In genomic region chr10:79526661-79527452, GRCm38 (mm10) we compare ENCODE assay signal across 30 mouse cellular contexts. TPM values are rescaled to one million over a fixed set of nuclear protein-coding genes. Genes with fewer than 3 reads are reported as not detected.
DNase-seq lines count a peak whose midpoint lies in the region; ATAC-seq and TF ChIP-seq lines count a peak whose summit lies in the region.
"Had no signal": no experiment of that assay in that cellular context is flagged by ENCODE, and none has a peak within 500 bp of the region (broad histone marks: within the 10 kb centered on the region; RNA-seq: fewer than 3 reads in every experiment).

No protein-coding gene starts in this region.

- no peaks in the 10 kb centered on the region for H3K4me1 ChIP-seq in intestine, postnatal 0 days (replicated peaks; ENCODE audit: control insufficient read depth, insufficient read depth, low read length)
- peaks cover 13% of the 10 kb centered on the region for H3K4me1 ChIP-seq in intestine, embryonic 16.5 days (ENCODE audit: control insufficient read depth, insufficient read depth, low read length)
- no peaks in the 10 kb centered on the region for H3K4me1 ChIP-seq in lung, postnatal 0 days (ENCODE audit: insufficient read depth, low read depth, low read length)
- H3K4me1 ChIP-seq in lung, adult 2 months (ENCODE audit: control insufficient read depth, insufficient read depth, low read length) = no peaks in the 10 kb centered on the region
- H3K4me1 ChIP-seq in embryonic facial prominence, embryonic 11.5 days (ENCODE audit: control insufficient read depth, insufficient read depth, low read length) = no peaks in the 10 kb centered on the region
- H3K4me1 ChIP-seq in limb, embryonic 11.5 days (ENCODE audit: control insufficient read depth, insufficient read depth, low read length) = no peaks in the 10 kb centered on the region
- H3K4me1 ChIP-seq: embryonic facial prominence, embryonic 13.5 days; forebrain, embryonic 15.5 days; hindbrain, embryonic 10.5 days; kidney, embryonic 15.5 days; neural tube, embryonic 12.5 days had no signal

- H3K36me3 ChIP-seq in intestine, postnatal 0 days (ENCODE audit: control insufficient read depth, insufficient read depth) = peaks cover 47% of the 10 kb centered on the region
- peaks cover 13% of the 10 kb centered on the region for H3K36me3 ChIP-seq in intestine, embryonic 16.5 days (ENCODE audit: control insufficient read depth, insufficient read depth, low read length)
- no peaks in the 10 kb centered on the region for H3K36me3 ChIP-seq in lung, postnatal 0 days (ENCODE audit: insufficient read depth, low read length)
- H3K36me3 ChIP-seq in embryonic facial prominence, embryonic 11.5 days (replicated peaks; ENCODE audit: control insufficient read depth, insufficient read depth, low read depth, low read length) = no peaks in the 10 kb centered on the region
- peaks cover 2% of the 10 kb centered on the region; the same call in 1 of the 2 replicates for H3K36me3 ChIP-seq in limb, embryonic 11.5 days (ENCODE audit: control insufficient read depth, insufficient read depth, low read length)
- H3K36me3 ChIP-seq: forebrain, embryonic 15.5 days had no signal

- H3K9me3 ChIP-seq in intestine, postnatal 0 days (ENCODE audit: control insufficient read depth) = no peaks in the 10 kb centered on the region
- no peaks in the 10 kb centered on the region for H3K9me3 ChIP-seq in intestine, embryonic 16.5 days (ENCODE audit: control insufficient read depth, low read length)
- H3K9me3 ChIP-seq in lung, postnatal 0 days (ENCODE audit: low read length) = no peaks in the 10 kb centered on the region
- H3K9me3 ChIP-seq in embryonic facial prominence, embryonic 11.5 days (replicated peaks; ENCODE audit: control insufficient read depth, low read length) = no peaks in the 10 kb centered on the region
- H3K9me3 ChIP-seq in limb, embryonic 11.5 days (ENCODE audit: control insufficient read depth, low read length) = no peaks in the 10 kb centered on the region
- H3K9me3 ChIP-seq: embryonic facial prominence, embryonic 13.5 days; forebrain, embryonic 15.5 days; hindbrain, embryonic 10.5 days; kidney, embryonic 15.5 days; megakaryocyte, embryonic 14.5 days; neural tube, embryonic 12.5 days had no signal

- TF ChIP-seq EP300 in lung, postnatal 0 days (IDR thresholded peaks at IDR 0.05) = no peak

- H3K4me2 ChIP-seq in intestine, postnatal 0 days (replicated peaks; ENCODE audit: low read depth) = no peak overlapping the region
- no peak overlapping the region for H3K4me2 ChIP-seq in intestine, embryonic 16.5 days (ENCODE audit: low read depth, low read length)
- no peak overlapping the region for H3K4me2 ChIP-seq in lung, postnatal 0 days (replicated peaks; ENCODE audit: low read depth, low read length)
- no peak overlapping the region for H3K4me2 ChIP-seq in embryonic facial prominence, embryonic 11.5 days (ENCODE audit: low read depth, low read length)
- no peak overlapping the region for H3K4me2 ChIP-seq in limb, embryonic 11.5 days (ENCODE audit: low read depth, severe bottlenecking)
- H3K4me2 ChIP-seq: embryonic facial prominence, embryonic 13.5 days; forebrain, embryonic 15.5 days; heart, embryonic 11.5 days; kidney, embryonic 15.5 days; neural tube, embryonic 12.5 days had no signal

- WGBS in intestine, postnatal 0 days = 84% methylated on average over 12 of the region's 12 CpGs
- WGBS in intestine, embryonic 16.5 days = 88% methylated on average over 12 of the region's 12 CpGs
- WGBS in lung, postnatal 0 days = 83% methylated on average over 12 of the region's 12 CpGs
- WGBS in lung, adult 2 months = 86% methylated on average over 12 of the region's 12 CpGs
- 83% methylated on average over 12 of the region's 12 CpGs for WGBS in embryonic facial prominence, embryonic 11.5 days
- 91% methylated on average over 12 of the region's 12 CpGs for WGBS in limb, embryonic 11.5 days

- no peak for TF ChIP-seq CTCF in intestine, postnatal 0 days (IDR thresholded peaks at IDR 0.05; ENCODE audit: low read depth)
- TF ChIP-seq CTCF in lung, postnatal 0 days (IDR thresholded peaks at IDR 0.05) = no peak
- TF ChIP-seq CTCF in lung, adult 2 months (IDR thresholded peaks at IDR 0.05; ENCODE audit: insufficient read depth, low read length) = no peak

- no peaks in the 10 kb centered on the region for H3K27me3 ChIP-seq in intestine, postnatal 0 days (replicated peaks; ENCODE audit: control insufficient read depth, insufficient read depth, low read length)
- H3K27me3 ChIP-seq in intestine, embryonic 16.5 days (replicated peaks; ENCODE audit: control insufficient read depth, insufficient read depth, low read length) = no peaks in the 10 kb centered on the region
- H3K27me3 ChIP-seq in lung, postnatal 0 days (replicated peaks; ENCODE audit: insufficient read depth, low read length) = no peaks in the 10 kb centered on the region
- H3K27me3 ChIP-seq in embryonic facial prominence, embryonic 11.5 days (ENCODE audit: control insufficient read depth, insufficient read depth, low read length) = no peaks in the 10 kb centered on the region
- no peaks in the 10 kb centered on the region for H3K27me3 ChIP-seq in limb, embryonic 11.5 days (ENCODE audit: control insufficient read depth, insufficient read depth, low read length)
- H3K27me3 ChIP-seq: embryonic facial prominence, embryonic 13.5 days; forebrain, embryonic 15.5 days; kidney, embryonic 15.5 days; neural tube, embryonic 12.5 days had no signal

- H3K9ac ChIP-seq in intestine, postnatal 0 days (ENCODE audit: low read depth, low read length) = no peak overlapping the region
- H3K9ac ChIP-seq in intestine, embryonic 16.5 days (ENCODE audit: low read depth, low read length) = no peak overlapping the region
- no peak overlapping the region for H3K9ac ChIP-seq in lung, postnatal 0 days (replicated peaks; ENCODE audit: low read depth)
- H3K9ac ChIP-seq in embryonic facial prominence, embryonic 11.5 days (replicated peaks; ENCODE audit: low read length) = no peak overlapping the region
- H3K9ac ChIP-seq in limb, embryonic 11.5 days (ENCODE audit: low read length) = no peak overlapping the region
- H3K9ac ChIP-seq: embryonic facial prominence, embryonic 13.5 days; forebrain, embryonic 15.5 days; kidney, embryonic 15.5 days; neural tube, embryonic 12.5 days had no signal

- DNase-seq in lung, postnatal 0 days (ENCODE audit: low spot score) = no peak
- DNase-seq in lung, adult 2 months = no peak
- DNase-seq in embryonic facial prominence, embryonic 11.5 days (ENCODE audit: low spot score) = no peak
- peak; percentile 16 for DNase-seq in limb, embryonic 11.5 days (ENCODE audit: low spot score)
- no peak for DNase-seq in embryo, embryonic 11 days
- DNase-seq: adrenal gland, adult 2 months; cerebellum, adult 11 months; cerebellum, postnatal 10 days; gastrocnemius, postnatal 10 days; kidney, postnatal 4 days; lung, postnatal 36 days; midbrain, embryonic 14.5 days; right cerebral cortex, postnatal 4 days had no signal

- H3K4me3 ChIP-seq in intestine, postnatal 0 days (ENCODE audit: low read depth, low read length) = no peak overlapping the region
- H3K4me3 ChIP-seq in intestine, embryonic 16.5 days (ENCODE audit: low read length) = no peak overlapping the region
- no peak overlapping the region for H3K4me3 ChIP-seq in lung, postnatal 0 days (ENCODE audit: low read depth, low read length)
- H3K4me3 ChIP-seq in lung, adult 2 months (replicated peaks; ENCODE audit: extremely low read depth, low read depth, low read length) = no peak overlapping the region
- H3K4me3 ChIP-seq in embryonic facial prominence, embryonic 11.5 days (ENCODE audit: low read depth, low read length) = no peak overlapping the region
- no peak overlapping the region for H3K4me3 ChIP-seq in limb, embryonic 11.5 days (ENCODE audit: low read depth, low read length)
- H3K4me3 ChIP-seq: embryonic facial prominence, embryonic 13.5 days; erythroblast, embryonic 14.5 days; forebrain, embryonic 15.5 days; hindbrain, embryonic 10.5 days; kidney, embryonic 15.5 days; megakaryocyte, embryonic 14.5 days; neural tube, embryonic 12.5 days had no signal

- H3K27ac ChIP-seq in intestine, postnatal 0 days (ENCODE audit: low read depth, low read length) = no peak overlapping the region
- no peak overlapping the region for H3K27ac ChIP-seq in intestine, embryonic 16.5 days (ENCODE audit: low read length)
- no peak overlapping the region for H3K27ac ChIP-seq in lung, postnatal 0 days (ENCODE audit: low read length)
- H3K27ac ChIP-seq in embryonic facial prominence, embryonic 11.5 days (replicated peaks; ENCODE audit: low read depth, low read length) = no peak overlapping the region
- H3K27ac ChIP-seq in limb, embryonic 11.5 days (replicated peaks; ENCODE audit: low read depth, low read length) = no peak overlapping the region
- H3K27ac ChIP-seq: embryonic facial prominence, embryonic 13.5 days; forebrain, embryonic 15.5 days; hindbrain, embryonic 10.5 days; kidney, embryonic 15.5 days; neural tube, embryonic 12.5 days had no signal

- ATAC-seq in intestine, postnatal 0 days = peak; percentile 17; the same call in 1 of the 2 replicates
- no peak for ATAC-seq in intestine, embryonic 16.5 days
- ATAC-seq in lung, postnatal 0 days = 0 out of 2 replicates have a peak, but pooled peaks have one; percentile 11
- 0 out of 2 replicates have a peak, but pooled peaks have one; percentile 11 for ATAC-seq in embryonic facial prominence, embryonic 11.5 days (replicated peaks; ENCODE audit: insufficient number of reproducible peaks, low FRiP score, low TSS enrichment, low read depth)
- ATAC-seq in limb, embryonic 11.5 days (ENCODE audit: insufficient number of reproducible peaks, low FRiP score, low TSS enrichment, low read depth) = no peak
- ATAC-seq: forebrain, embryonic 15.5 days had no signal

- TF ChIP-seq POLR2A in lung, adult 2 months (IDR thresholded peaks at IDR 0.05; ENCODE audit: borderline replicate concordance, extremely low read depth, low read depth, low read length) = no peak

RNA-seq across cellular contexts. Expression of gene Plpp2, which starts 6.7 kb away (rescaled TPM):
- polyA plus RNA-seq in intestine, postnatal 0 days (2015; fragmentation: Nextera tagmentation; extraction: Ambion mirVana) = 141 TPM in 2 replicates
- 140 and 145 TPM in 2 replicates for polyA plus RNA-seq in intestine, embryonic 16.5 days (2015; fragmentation: Nextera tagmentation; extraction: Ambion mirVana)
- 27.6 and 32.1 TPM in 2 replicates for polyA plus RNA-seq in lung, postnatal 0 days (2015; fragmentation: Nextera tagmentation; extraction: Ambion mirVana)
- 27.9 and 30.4 TPM in 2 replicates for polyA plus RNA-seq in lung, adult 2 months (2012; rRNA removed)
- 13.3 and 17.9 TPM in 2 replicates for polyA plus RNA-seq in embryonic facial prominence, embryonic 11.5 days (2014; fragmentation: Nextera tagmentation; extraction: Ambion mirVana)
- 20.3 and 21.8 TPM in 2 replicates for polyA plus RNA-seq in limb, embryonic 11.5 days (2014; fragmentation: Nextera tagmentation; extraction: Ambion mirVana)

RNA-seq across cellular contexts. Expression of gene Mier2, which starts 28.1 kb away (rescaled TPM):
- 15.6 and 16.2 TPM in 2 replicates for polyA plus RNA-seq in intestine, postnatal 0 days (2015; fragmentation: Nextera tagmentation; extraction: Ambion mirVana)
- polyA plus RNA-seq in intestine, embryonic 16.5 days (2015; fragmentation: Nextera tagmentation; extraction: Ambion mirVana) = 36.7 and 38.4 TPM in 2 replicates
- 20.5 and 21.5 TPM in 2 replicates for polyA plus RNA-seq in lung, postnatal 0 days (2015; fragmentation: Nextera tagmentation; extraction: Ambion mirVana)
- 62.5 and 71.8 TPM in 2 replicates for polyA plus RNA-seq in lung, adult 2 months (2012; rRNA removed)
- polyA plus RNA-seq in embryonic facial prominence, embryonic 11.5 days (2014; fragmentation: Nextera tagmentation; extraction: Ambion mirVana) = 39.4 and 41.7 TPM in 2 replicates
- 54.2 and 56.2 TPM in 2 replicates for polyA plus RNA-seq in limb, embryonic 11.5 days (2014; fragmentation: Nextera tagmentation; extraction: Ambion mirVana)

RNA-seq across cellular contexts. Expression of gene Vmn2r83, which starts 58.3 kb away (rescaled TPM):
- not detected in 2 replicates for polyA plus RNA-seq in intestine, postnatal 0 days (2015; fragmentation: Nextera tagmentation; extraction: Ambion mirVana)
- polyA plus RNA-seq in intestine, embryonic 16.5 days (2015; fragmentation: Nextera tagmentation; extraction: Ambion mirVana) = not detected in 2 replicates
- polyA plus RNA-seq in lung, postnatal 0 days (2015; fragmentation: Nextera tagmentation; extraction: Ambion mirVana) = not detected in 2 replicates
- not detected in 2 replicates for polyA plus RNA-seq in lung, adult 2 months (2012; rRNA removed)
- not detected in 2 replicates for polyA plus RNA-seq in embryonic facial prominence, embryonic 11.5 days (2014; fragmentation: Nextera tagmentation; extraction: Ambion mirVana)
- polyA plus RNA-seq in limb, embryonic 11.5 days (2014; fragmentation: Nextera tagmentation; extraction: Ambion mirVana) = not detected in 2 replicates
- polyA plus RNA-seq: adrenal gland, adult 2 months; C2C12; cortical plate, adult 2 months; embryonic facial prominence, embryonic 13.5 days; erythroblast, embryonic 14.5 days; forebrain, embryonic 15.5 days; heart, embryonic 11.5 days; heart, postnatal 0 days; hindbrain, embryonic 10.5 days; kidney, embryonic 15.5 days; limb, embryonic 14.5 days; liver, embryonic 16.5 days; midbrain, embryonic 14.5 days; neural tube, embryonic 12.5 days; stomach, embryonic 16.5 days; urinary bladder, adult 2 months had no signal

Comparison
In these comparisons a context has a peak if more than half of its experiments do, and no peak if none do; other contexts are left out.
1. ATAC-seq: peak in intestine, postnatal 0 days (single experiment), lung, postnatal 0 days (single experiment) and embryonic facial prominence, embryonic 11.5 days (single experiment); none in intestine, embryonic 16.5 days (single experiment) and limb, embryonic 11.5 days (single experiment).